Mouse (Mus musculus) liver, embryonic 16.5 days (tissue): ENCODE results near the gene Nostrin. TPM values are rescaled to one million over a fixed set of nuclear protein-coding genes. Genes with fewer than 3 reads are reported as not detected.
A peak's percentile ranks its signal among the peaks of the same experiment; 100 is the strongest.

ENCODE experiments used
- ATAC-seq: fragments of 200-750 bp; cut with Nextera tagmentation; 2 replicates; pipeline ENCODE4 v1.8.0; 2017; ENCODE audit warnings: low read depth, mild to moderate bottlenecking, moderate number of reproducible peaks, moderate library complexity
- H3K27ac ChIP-seq: fragments of 300-500 bp; sonication (generic); 2 replicates; pipeline ENCODE4 v1.5.1; 2014; ENCODE audit warnings: mild to moderate bottlenecking, low read length
- H3K27me3 ChIP-seq: fragments of 300-500 bp; sonication (generic); 2 replicates; pipeline ENCODE4 v1.6.1; 2014; ENCODE audit warnings: low read depth, low read length, mixed read lengths; ENCODE audit not compliant: control insufficient read depth, insufficient read depth
- H3K36me3 ChIP-seq: fragments of 300-500 bp; sonication (generic); 2 replicates; pipeline ENCODE4 v1.6.1; 2014; ENCODE audit warnings: mild to moderate bottlenecking; ENCODE audit not compliant: control insufficient read depth, insufficient read depth
- H3K4me1 ChIP-seq: fragments of 300-500 bp; sonication (generic); 2 replicates; pipeline ENCODE4 v1.6.1; 2014; ENCODE audit warnings: low read depth, low read length, mixed read lengths; ENCODE audit not compliant: control insufficient read depth
- H3K4me2 ChIP-seq: fragments of 300-500 bp; sonication (generic); 2 replicates; pipeline ENCODE4 v1.6.1; 2014; ENCODE audit warnings: low read depth, low read length, mixed read lengths
- H3K4me3 ChIP-seq: fragments of 300-500 bp; sonication (generic); 2 replicates; pipeline ENCODE4 v1.5.1; 2014; ENCODE audit warnings: low read depth, mild to moderate bottlenecking, low read length
- H3K9ac ChIP-seq: fragments of 300-500 bp; sonication (generic); 2 replicates; pipeline ENCODE4 v1.6.1; 2014; ENCODE audit warnings: low read depth, low read length
- H3K9me3 ChIP-seq: fragments of 300-500 bp; sonication (generic); replicated peaks from 2 replicates; pipeline ENCODE4 v1.6.1; 2016; ENCODE audit warnings: low read length; ENCODE audit not compliant: control insufficient read depth
- WGBS: fragments of 180-500 bp; shearing (Covaris S2); extraction: QIAGEN DNeasy Blood & Tissue Kit; methylation state at CpG from one replicate; pipeline ENCODE4 v1.1.7; 2014; ENCODE audit not compliant: insufficient replicate concordance; 5-methylcytosine and 5-hydroxymethylcytosine counted together
- polyA plus RNA-seq: library from polyadenylated mRNA; unstranded; fragments of >200 nt; fragmentation: Nextera tagmentation; extraction: Ambion mirVana; gene quantifications from 2 replicates; pipeline ENCODE4 v1.2.1, GENCODE M21; 2015

Gene Nostrin
- polyA plus RNA-seq, 1 experiment from 2014 or later, result 7.2 TPM

DNA sequence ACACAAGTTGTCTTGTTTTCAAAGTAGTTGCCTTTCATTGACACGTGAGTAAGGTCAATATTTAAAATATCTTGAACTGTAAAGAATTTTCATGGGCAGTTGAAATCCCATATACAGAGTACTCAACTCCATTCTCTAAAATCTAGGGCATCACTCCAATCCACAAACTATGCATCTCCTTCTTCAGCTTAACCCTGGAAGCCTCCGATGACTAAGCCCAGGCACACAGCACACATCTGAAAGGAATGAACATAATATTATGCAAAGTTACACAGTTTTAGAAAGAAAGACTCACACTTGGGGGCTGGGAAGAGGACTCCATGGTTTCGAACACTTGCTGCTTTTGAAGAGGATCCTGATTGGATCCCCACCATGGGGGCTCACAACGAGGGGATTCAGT is 13.9 kb upstream of the Nostrin start:
- no peak overlapping the region for H3K4me2 ChIP-seq
- no peaks in the 10 kb centered on the region for H3K9me3 ChIP-seq
- no peaks in the 10 kb centered on the region for H3K4me1 ChIP-seq
- no peak overlapping the region for H3K27ac ChIP-seq
- H3K9ac ChIP-seq, result no peak overlapping the region
- no peak overlapping the region for H3K4me3 ChIP-seq
- no peaks in the 10 kb centered on the region for H3K27me3 ChIP-seq
- 58% methylated on average over 4 of the region's 4 CpGs for WGBS
- ATAC-seq, result no peak
- H3K36me3 ChIP-seq, result no peaks in the 10 kb centered on the region

DNA sequence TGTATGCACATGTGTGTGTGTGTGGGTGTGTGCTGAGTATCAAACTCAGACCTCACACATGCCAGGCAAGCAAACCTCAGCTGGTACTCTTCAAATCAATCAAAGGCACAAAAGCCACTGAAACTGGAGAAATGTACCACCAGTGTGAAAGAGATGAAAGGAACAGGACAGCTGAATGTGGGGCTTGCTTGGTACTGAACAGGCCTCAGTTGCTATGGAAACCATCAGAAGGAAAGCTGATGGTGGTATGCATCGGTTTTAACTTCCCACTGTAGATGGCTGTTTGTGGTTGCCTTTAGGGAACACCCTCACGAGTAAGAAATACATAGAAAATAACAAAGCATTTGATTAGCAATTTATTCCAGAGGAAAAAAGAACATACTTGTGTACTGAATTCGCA is 10.2 kb upstream of the Nostrin start:
- 37% methylated on average over 3 of the region's 3 CpGs for WGBS
- H3K27ac ChIP-seq, result no peak overlapping the region
- ATAC-seq, result no peak
- H3K4me2 ChIP-seq, result no peak overlapping the region
- H3K9ac ChIP-seq, result no peak overlapping the region
- no peaks in the 10 kb centered on the region for H3K4me1 ChIP-seq
- H3K36me3 ChIP-seq, result no peaks in the 10 kb centered on the region
- H3K9me3 ChIP-seq, result no peaks in the 10 kb centered on the region
- no peaks in the 10 kb centered on the region for H3K27me3 ChIP-seq
- no peak overlapping the region for H3K4me3 ChIP-seq

DNA sequence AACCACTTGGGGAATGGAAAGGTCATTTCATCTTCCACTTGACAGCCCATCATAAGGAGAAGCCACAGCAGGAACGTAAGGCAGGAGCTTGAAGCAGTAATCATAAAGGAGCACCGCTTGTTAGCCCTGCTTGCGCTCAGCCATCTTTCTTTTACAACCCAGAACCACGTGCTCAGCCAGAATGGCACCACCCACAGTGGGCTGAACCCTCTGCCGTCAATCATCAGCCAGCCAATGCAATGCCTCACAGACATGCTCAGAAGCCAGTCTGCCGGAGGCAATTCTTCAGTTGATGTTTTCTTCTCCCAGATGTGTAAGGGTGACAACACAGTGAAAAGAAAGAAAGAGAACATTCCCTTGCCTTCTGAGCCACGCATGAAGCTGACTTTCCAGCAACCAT is 7.3 kb upstream of the Nostrin start:
- H3K27ac ChIP-seq, result no peak overlapping the region
- no peaks in the 10 kb centered on the region for H3K27me3 ChIP-seq
- 61% methylated on average over 7 of the region's 7 CpGs for WGBS

DNA sequence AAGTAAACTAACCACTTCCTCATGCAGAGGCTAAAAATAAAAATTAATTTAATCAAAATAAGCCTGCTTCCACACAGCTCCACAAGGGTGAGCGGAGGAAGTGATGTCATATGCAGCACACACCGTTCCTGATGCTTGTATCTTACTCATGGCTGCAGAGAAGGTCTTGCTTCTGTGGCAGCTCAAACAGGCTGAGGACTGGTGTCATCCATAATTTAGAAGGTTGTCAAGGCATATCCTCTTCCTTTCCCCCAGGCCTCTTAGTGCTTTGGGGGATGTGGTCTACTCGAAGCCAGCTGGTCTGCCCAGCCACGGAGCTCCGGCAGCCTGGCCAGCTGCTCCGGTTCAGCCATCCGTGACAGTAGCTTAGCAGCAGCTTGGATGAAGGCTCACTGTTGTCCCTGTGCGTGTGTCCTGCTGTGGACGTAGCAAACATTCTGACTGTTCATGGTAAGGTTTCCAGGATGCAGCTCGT is 6.6 kb upstream of the Nostrin start:
- no peaks in the 10 kb centered on the region for H3K27me3 ChIP-seq
- no peak; the same call in 1 of the 2 replicates for ATAC-seq
- H3K9ac ChIP-seq, result no peak overlapping the region
- no peaks in the 10 kb centered on the region; the same call in 1 of the 2 replicates for H3K4me1 ChIP-seq
- no peaks in the 10 kb centered on the region for H3K9me3 ChIP-seq
- 25% methylated on average over 10 of the region's 10 CpGs for WGBS
- no peak overlapping the region for H3K4me2 ChIP-seq
- no peaks in the 10 kb centered on the region for H3K36me3 ChIP-seq
- H3K4me3 ChIP-seq, result no peak overlapping the region
- H3K27ac ChIP-seq, result no peak overlapping the region

More for the DNA sequence above, 7.3 kb upstream of the Nostrin start:
- Histone ChIP-seq H3K4me3 (no peak overlapping the region), H3K36me3 (no peaks in the 10 kb centered on the region), H3K9ac (no peak overlapping the region), H3K9me3 (no peaks in the 10 kb centered on the region), H3K4me1 (no peaks in the 10 kb centered on the region; the same call in 1 of the 2 replicates), H3K4me2 (no peak overlapping the region)
- ATAC-seq, result no peak

DNA sequence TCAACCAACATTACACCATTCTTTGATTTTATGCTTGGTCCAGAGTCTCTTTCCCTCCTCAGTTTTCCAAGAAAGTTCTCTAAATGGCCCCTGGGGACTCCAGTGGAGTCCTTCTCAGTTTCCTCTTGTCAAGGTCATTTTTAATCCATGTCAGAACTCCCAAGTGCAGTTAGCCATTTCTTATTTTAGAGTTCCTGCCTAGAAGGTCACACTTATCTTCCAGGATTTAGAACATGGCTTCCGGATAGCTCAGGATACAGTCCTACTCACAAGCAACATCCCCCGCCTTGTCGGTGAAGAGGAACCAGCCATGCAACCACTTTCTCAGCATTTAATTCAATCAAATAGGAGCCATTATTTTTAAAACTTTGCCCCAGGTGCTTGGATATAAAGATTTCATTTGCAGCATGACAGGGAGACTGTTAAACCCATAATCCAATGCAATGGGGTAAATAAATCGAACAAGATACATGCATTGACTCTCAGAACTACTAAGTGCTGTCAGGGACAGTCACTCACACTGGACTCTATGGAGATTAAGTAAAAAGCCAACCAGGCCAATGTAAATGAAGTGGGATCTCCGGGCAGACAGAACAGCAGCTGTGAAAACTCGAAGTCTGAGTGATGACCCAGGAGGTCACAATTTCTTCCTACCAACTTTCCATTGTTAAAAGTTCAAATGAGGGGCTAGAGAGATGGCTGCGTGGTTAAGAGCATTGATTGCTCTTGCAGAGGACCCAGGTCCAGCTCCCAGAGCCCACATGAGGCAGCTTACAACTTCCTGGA is 6.0 kb upstream of the Nostrin start:
- no peaks in the 10 kb centered on the region for H3K27me3 ChIP-seq
- 0 out of 2 replicates have a peak, but pooled peaks have one; percentile 27 for ATAC-seq
- H3K36me3 ChIP-seq, result no peaks in the 10 kb centered on the region
- no peak overlapping the region for H3K9ac ChIP-seq
- H3K27ac ChIP-seq, result no peak overlapping the region
- no peaks in the 10 kb centered on the region; the same call in 1 of the 2 replicates for H3K4me1 ChIP-seq
- no peaks in the 10 kb centered on the region for H3K9me3 ChIP-seq
- no peak overlapping the region for H3K4me3 ChIP-seq
- no peak overlapping the region for H3K4me2 ChIP-seq
- WGBS, result 54% methylated on average over 7 of the region's 7 CpGs

DNA sequence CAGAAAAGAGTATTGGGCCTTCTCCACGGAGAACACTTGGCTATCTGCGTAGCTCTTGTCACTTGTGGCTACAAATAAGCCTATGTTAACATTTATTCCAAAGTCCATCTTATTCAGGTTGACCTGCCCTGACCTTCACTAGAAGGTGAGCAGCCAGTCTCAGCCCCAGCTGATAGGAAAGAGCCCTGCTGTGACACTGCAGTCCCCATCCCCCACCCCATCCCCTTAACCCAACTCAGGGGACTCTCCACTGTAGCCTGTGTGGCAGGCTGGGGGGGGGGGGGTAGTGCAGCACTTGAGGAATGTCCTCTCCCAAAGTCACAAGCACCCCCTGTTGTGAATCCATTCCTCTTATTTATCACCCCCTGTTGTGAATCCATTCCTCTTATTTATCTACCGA is 3.6 kb upstream of the Nostrin start:
- H3K27ac ChIP-seq, result no peak overlapping the region

DNA sequence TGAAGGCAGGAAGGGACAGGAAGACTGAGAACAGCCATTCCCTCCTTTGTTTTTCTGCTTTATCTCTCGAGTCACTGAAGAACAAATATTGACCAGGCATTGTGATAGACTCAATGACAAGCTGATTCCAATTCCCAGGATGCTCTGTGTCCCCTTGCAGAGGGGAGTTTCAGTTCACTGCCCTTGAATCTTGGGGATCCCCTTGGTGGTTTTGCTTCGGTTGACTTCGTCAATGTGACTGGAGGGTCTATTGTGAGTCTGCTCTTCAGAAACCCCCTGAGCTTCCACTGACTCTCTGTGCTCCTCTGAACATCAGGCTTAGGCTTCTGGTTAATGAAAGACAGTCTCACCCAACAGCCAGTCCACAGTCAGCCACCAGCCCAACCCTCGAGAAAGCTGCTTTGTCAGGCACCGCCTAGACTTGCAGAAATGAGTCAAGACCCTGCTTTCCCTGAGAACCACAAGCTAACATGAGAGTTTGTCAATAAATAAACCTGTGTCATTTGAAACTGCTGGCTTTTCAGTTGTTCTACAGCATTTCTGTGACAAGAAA is 3.0 kb upstream of the Nostrin start:
- WGBS, result 42% methylated on average over 5 of the region's 5 CpGs

More for the DNA sequence above, 3.6 kb upstream of the Nostrin start:
- no peaks in the 10 kb centered on the region for H3K36me3 ChIP-seq
- no peak overlapping the region for H3K9ac ChIP-seq
- peak; percentile 57 for ATAC-seq
- H3K9me3 ChIP-seq, result no peaks in the 10 kb centered on the region
- no peak overlapping the region for H3K4me3 ChIP-seq
- no peaks in the 10 kb centered on the region; the same call in 1 of the 2 replicates for H3K4me1 ChIP-seq
- H3K4me2 ChIP-seq, result no peak overlapping the region
- WGBS, result 68% methylated on average over 3 of the region's 3 CpGs
- no peaks in the 10 kb centered on the region for H3K27me3 ChIP-seq

DNA sequence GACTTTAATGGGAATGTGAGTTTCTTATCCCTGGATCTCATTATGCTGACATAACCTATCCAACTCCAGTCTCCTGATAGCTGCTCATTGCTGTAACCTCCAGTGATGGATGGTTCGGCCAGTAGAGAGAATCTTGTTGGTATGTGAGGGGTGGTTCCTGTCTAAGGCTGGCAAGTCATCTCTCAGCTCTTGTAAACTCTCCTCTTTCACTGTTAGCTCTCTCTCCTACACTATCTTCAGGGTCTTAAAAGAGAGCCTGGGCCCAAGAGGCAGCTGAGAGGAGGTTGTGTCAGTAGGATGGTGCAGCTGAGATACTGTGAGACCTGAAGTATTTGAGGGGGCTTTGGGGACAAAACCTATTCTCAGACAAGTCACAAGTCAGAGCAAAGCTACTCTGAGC is 1.4 kb upstream of the Nostrin start:
- no peaks in the 10 kb centered on the region; the same call in 1 of the 2 replicates for H3K4me1 ChIP-seq
- no peak overlapping the region for H3K4me2 ChIP-seq
- ATAC-seq, result no peak
- no peak overlapping the region for H3K4me3 ChIP-seq
- H3K36me3 ChIP-seq, result no peaks in the 10 kb centered on the region
- H3K27me3 ChIP-seq, result no peaks in the 10 kb centered on the region
- no peak overlapping the region for H3K27ac ChIP-seq
- 57% methylated on average over 1 of the region's 1 CpGs for WGBS
- H3K9me3 ChIP-seq, result no peaks in the 10 kb centered on the region
- H3K9ac ChIP-seq, result no peak overlapping the region

More for the DNA sequence above, 3.0 kb upstream of the Nostrin start:
- Histone ChIP-seq H3K4me2 (no peak overlapping the region; the same call in 1 of the 2 replicates), H3K27ac (no peak overlapping the region), H3K9me3 (no peaks in the 10 kb centered on the region), H3K9ac (no peak overlapping the region), H3K4me1 (no peaks in the 10 kb centered on the region; the same call in 1 of the 2 replicates), H3K27me3 (no peaks in the 10 kb centered on the region), H3K4me3 (no peak overlapping the region), H3K36me3 (no peaks in the 10 kb centered on the region)
- no peak for ATAC-seq

DNA sequence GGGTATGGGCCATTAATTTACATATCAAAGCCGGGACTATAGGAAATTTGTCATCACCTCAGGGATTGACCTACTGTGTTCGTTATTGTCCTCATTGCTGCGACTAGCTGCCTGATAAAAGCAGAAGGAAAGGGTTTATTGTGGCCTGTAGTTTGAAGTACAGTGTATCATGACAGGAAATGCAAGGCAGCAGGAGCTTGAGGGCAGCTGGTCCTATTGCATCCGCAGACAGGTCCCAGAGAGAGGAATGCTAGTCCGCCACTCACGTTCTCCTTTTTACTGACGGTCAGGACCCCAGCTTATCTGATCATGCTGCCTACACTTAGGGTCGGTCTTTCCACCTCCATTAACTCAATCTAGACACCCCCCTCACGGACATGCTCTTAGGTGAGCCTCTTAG is 663 bp upstream of the Nostrin start:
- H3K4me3 ChIP-seq, result no peak overlapping the region
- peak overlapping the region; percentile 49; the same call in 1 of the 2 replicates for H3K4me2 ChIP-seq
- H3K9me3 ChIP-seq, result no peaks in the 10 kb centered on the region
- H3K27me3 ChIP-seq, result no peaks in the 10 kb centered on the region
- no peaks in the 10 kb centered on the region; the same call in 1 of the 2 replicates for H3K4me1 ChIP-seq
- no peak for ATAC-seq
- H3K36me3 ChIP-seq, result no peaks in the 10 kb centered on the region
- H3K27ac ChIP-seq, result peak overlapping the region; percentile 45; the same call in 1 of the 2 replicates
- WGBS, result 28% methylated on average over 9 of the region's 9 CpGs
- no peak overlapping the region for H3K9ac ChIP-seq
